Mouse (Mus musculus): ENCODE measurements around the gene Hebp2.

Hebp2 gene

DNA sequence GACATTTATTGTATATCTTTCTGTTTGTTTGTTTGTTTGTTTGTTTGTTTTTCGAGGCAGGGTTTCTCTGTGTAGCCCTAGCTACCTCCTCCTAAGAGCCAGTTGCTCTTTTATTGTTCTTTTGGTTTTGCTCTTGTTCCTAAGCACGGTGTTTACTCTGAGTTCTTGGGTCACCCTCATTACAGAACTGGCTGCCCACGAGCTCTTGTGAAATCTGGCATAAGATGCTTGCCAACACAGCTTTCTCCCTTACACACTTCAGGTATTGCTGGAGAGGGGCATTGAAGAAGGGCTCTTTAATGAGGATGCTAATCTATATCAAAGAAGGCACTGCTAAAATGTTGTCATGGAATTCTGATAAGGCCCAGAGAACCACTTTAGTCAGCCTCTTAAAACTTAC, 35.2 kb downstream of the Hebp2 start:
- DNase-seq (ENCODE audit: low spot score), result no peak

- DNase-seq (ENCODE audit: low spot score), result no peak
These were observed 37.3 kb downstream of the Hebp2 start for GRCm38 (mm10) chr10:18508586-18508985.

- no peak for DNase-seq (ENCODE audit: low spot score)
These were observed 37.9 kb downstream of the Hebp2 start for GRCm38 (mm10) chr10:18507869-18508473.

DNA sequence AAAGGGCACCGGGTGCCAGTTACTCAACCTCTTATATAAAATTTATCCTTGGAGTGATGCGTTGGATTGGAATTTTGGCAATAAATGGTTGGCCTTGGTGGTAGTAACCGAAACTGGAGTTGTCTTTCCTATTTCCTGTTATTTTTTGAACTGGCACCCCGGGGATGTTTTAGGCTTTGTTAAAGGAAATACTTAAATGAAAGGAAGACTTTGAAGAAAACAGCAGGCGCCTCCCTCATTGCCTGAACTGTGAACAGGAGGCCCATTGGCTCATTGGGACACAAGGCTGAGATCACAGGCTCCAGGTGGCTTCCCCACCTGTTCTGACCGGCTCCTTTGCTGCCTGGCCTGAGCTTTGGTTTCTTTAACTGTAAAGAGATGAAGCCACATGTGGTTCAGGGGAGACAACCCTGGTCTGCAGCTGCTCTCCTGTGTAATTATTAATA, 39.4 kb downstream of the Hebp2 start:
- DNase-seq (ENCODE audit: low spot score), result no peak

DNA sequence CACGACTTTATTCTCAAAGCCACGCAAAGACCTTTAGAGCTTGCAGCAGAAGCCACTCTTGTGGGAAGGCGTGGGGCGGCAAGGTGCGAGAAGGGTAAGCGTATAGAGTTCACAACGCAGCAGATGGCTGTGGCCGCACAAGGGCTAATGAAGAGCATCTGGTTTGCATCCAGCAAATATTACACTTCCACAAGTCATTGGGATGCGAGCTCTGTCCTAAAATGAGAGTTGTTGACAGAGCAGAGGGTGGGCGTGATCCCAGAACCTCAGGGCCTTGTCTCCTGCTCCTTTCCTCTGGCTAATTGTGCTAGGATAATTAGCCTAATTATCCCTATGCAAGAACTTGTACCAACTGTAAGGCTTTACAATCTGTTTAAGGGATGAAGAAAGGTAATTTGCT, 40.2 kb downstream of the Hebp2 start:
- no peak for DNase-seq (ENCODE audit: low spot score)

DNA sequence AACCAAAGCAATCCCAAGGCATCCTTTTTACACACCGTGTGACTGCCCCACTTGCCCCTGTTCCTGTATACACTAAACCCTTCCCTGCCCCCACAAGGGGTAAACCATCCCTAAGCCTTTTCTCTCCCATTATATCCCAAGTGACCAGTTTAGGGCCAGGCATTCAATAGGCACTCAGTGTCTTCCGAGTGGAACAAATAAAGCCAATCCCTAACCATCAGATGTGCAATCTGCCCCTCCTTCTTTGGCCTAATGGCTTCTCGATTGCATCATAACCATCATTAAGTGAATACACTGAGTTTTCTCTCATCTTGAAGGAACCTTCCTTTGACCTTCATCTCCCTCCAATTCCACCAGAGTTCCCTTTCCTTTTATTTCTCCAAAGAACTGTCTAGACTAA, 43.9 kb downstream of the Hebp2 start:
- DNase-seq (ENCODE audit: low spot score), result no peak

GRCm38 (mm10) chr10:18497066-18497465, 48.8 kb downstream of the Hebp2 start:
- no peak for DNase-seq (ENCODE audit: low spot score)

- no peak for DNase-seq (ENCODE audit: low spot score)
These were observed 51.6 kb downstream of the Hebp2 start for GRCm38 (mm10) chr10:18494249-18494648.

DNA sequence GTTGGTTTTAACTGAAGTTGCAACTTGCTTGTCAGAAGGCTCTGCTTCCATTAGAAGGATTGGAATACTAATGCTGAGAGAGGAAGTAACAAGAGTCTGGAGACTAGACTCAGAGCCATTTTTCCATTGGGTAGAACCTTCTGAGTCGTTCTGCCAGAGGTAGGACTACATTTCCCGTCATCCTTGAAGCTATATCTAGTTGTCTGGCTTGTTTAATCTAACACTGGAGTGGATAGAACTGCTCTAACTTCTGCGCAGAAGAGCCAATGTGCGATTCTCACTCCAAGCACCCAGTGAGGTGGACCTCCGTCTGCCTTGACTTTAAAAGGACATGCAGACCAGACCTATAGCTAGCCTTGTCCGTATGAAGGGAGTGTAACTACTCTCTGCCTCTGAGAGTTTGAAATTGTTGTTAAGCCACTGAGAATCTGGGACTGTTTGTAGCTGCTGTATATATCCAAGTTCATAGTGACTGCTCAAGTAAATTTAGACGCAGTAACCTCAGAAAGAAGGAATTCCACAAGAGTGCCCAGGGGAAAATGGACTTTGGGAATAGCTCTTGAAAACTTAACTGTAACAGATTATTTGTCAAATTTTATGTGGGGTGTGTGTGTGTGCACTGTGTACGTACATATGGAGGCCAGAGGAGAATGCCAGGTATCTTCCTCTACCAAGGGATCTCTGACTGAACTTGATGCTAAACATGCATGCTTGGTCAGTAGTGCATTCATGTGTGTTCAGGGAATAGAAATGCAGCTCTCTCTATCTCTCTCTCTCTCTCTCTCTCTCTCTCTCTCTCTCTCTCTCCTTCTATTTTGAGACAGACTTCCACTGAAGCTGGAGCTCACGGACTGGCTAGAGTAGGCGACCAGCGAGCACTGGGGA, 52.6 kb downstream of the Hebp2 start:
- no peak for DNase-seq (ENCODE audit: low spot score)

- no peak for DNase-seq (ENCODE audit: low spot score)
These were observed 53.9 kb downstream of the Hebp2 start for GRCm38 (mm10) chr10:18491952-18492351.

DNA sequence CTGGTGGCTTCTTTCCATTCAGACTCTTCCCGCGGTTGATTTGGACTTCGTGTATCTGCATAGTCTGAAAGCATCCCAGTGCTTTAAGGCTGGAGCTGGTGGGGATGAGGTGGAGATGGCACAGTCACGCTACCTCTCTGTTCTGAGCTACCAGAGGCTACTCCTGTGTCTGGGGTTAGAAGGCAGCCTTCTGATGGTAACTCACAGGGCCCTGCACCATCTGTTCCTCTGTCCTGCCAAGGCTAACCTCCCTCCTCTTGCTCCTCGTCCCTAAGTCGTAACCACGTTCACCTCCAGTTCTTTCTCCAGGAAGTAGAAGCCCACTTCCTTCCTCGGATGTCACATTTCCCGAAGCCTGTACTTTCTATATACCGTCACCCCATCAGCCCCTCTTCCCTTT, 55.9 kb downstream of the Hebp2 start:
- no peak for DNase-seq (ENCODE audit: low spot score)

Measured in urinary bladder, postnatal 10 days (tissue).